Mouse (Mus musculus): ENCODE results near the gene Tldc2.
A peak's percentile ranks its signal among the peaks of the same experiment; 100 is the strongest.

The Tldc2 gene

DNA sequence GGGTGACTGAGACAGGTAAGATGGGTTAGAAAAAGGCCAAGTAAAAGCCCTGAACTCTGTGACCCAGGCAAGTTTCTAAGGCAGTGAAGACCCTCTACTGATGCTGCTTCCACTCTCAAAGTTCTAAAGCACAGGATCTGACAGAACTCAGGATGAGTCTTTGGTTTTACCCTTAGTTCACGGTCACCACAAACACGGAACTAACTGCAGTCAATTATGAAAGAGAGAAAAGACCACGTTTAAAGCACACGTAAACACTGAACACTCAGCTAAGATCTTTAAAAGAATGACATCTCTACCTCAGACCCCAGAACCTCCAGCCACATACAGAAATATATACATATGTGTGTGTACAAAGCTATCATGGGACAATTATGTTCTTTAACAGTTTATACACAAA is 42.2 kb downstream of the Tldc2 start:
- no peak for DNase-seq

DNA sequence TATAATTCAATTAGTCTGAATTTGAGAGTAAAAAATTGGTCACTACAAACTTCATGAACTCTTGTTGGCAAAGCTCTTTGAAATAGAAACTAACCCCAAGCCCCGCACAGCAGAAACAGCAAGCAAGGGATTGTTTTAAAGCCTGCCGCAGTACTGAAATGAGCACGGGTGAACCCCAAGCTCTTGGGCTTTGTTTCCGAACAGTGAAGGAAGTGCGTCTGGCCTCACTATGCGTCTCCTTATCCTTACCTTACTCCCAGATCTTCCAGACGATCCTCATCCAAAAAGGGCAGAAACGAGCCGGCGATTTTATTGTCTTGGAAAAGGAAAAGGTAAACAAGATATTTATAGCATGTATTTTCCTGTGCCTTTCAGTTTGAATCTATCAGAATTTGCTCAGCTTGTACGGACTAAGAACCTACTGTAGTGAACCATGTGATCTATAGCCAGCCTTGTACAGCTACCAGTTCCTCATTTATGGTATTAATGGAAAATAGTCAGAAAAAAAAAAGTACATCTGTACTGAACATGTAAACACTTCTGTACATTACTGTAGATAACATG is 42.8 kb downstream of the Tldc2 start:
- DNase-seq: no peak

DNA sequence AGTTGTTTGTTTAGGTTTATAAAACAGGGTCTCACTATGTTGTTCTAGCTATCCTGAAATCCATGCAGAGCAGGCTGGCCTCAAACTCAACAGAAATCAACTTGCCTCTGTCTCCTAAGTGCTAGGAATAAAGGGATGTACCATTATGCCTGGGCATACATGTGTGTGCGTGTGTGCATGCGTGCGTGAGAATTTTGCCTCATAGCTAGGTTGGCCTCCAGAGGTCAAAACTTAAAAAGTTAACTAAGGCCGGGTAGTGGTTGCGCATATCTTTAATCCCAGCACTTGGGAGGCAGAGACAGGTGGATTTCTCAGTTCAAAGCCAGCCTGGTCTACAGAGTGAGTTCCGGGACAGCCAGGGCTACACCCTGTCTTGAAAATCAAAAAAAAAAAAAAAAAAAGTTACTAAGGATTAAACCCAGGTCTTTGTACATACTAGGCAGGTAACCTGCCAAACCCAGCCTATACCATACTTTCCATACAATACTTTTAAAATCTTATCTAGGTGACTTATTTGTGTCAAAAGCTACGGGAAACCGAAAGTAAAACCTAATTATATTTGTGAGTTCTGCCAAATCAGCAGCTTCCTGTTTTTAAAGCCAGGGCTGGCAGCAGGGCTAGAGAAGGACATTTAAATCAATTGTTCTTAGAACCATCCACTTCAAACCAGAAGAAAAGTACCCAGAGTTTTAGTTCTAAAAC is 44.1 kb downstream of the Tldc2 start:
- peak; percentile 56 for DNase-seq

DNA sequence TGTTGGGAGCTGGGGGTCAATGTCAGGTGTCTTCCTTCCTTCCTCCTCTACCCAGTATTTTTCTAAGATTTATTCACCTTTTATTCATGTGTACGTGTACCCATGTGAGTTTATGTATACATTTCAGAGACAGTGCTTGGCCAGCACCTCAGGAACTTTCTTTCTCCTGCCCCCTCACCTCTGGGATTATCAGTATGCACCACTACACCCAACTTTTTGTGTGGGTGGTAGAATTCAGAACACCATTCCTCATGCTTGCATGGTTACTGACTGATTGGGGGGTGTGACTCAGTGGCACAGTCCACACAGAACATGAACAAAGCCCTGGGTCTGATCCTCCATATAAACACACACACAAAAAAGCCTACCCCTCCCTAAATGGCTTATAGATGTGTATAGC is 45.2 kb downstream of the Tldc2 start:
- DNase-seq: no peak

DNA sequence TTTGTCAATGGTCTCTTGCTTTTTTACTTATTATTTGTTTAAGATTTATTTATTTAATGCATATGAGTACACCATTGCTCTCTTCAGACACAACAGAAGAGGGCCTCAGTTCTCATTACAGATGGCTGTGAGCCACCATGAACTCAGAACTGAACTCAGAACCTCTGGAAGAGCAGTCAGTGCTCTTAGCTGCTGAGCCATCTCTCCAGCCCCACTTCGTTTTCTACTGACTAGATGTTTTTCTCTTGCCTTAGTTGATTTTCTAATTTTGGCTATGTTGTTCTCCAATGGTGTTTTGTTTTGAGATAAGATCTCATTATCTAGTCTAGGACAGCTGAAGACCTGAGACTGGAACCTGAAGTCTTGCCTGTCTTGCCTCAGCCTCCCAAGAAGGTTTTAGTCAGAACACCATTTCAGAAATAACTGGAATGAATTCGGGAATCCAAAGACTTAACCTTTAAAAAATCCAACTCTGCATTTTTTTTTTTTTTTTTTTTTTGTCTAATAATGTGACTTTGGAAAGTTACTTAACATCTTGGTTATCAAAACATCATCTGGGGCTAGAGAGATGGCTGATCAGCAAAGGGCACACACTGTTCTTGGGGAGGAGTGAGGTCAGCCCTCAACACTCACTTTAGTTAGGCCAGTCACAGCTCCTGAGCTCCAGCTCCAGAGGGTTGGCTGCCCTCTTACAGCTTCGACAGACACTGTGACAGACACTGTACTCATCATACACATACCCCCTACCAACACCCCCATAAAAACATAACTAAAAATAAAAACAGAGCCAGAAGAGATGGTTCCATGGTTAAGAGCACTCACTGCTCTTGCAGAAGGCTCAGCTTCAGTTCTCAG is 46.1 kb downstream of the Tldc2 start:
- DNase-seq: no peak

DNA sequence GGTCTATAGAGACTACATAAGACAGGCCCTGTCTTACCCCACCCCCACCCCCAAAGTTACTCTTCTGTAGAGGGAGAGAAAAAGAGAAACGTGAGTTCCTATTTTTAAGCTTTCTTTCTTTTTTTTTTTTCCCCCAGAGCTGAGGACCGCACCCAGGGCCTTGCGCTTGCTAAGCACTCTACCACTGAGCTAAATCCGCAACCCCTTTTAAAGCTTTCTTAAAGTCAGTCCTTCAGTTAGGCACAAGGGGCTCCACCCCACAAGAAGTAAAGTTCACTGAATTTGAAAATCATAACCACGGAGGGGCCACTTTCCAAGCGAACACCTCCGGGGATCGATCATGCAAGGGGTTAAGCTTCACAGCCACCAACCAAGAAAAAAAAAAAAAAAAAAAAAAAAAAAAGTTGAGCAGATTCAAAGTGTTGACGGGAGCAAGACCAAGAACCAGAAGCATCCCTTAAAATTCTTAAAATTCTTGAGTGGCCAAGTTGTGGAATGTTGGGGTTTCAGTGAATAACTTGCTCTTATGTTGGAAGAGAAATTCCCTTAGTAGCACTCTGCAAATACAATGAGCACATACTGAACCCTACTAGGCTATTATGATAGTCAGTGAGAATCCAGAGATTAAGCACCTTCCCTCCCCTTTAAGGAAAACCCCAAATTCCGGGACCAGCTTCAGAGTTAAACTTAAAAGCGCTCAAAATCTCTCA is 47.1 kb downstream of the Tldc2 start:
- no peak for DNase-seq

DNA sequence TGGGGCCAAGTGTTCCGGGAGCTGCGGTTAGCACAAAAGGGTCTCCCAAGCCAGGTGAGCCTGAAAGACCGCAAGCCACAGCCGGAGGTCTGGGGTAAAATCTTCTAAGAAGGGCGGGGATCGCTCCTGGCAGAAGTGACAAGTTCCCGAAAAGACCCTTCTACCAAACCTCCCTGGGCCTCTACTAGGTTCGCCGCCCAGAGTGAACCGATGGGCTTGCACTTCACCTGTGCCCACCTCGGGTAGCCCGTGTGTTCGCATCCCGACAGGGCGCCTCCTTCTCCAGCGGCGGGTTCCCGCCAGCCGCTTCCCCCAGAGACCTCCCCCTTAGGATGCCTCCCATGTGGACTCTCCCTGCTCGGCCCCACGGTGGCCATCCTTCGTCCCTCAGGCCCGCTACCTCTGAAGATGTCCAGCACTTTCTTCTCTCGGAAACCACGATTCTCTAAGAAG is 47.6 kb downstream of the Tldc2 start:
- peak; percentile 51 for DNase-seq

DNA sequence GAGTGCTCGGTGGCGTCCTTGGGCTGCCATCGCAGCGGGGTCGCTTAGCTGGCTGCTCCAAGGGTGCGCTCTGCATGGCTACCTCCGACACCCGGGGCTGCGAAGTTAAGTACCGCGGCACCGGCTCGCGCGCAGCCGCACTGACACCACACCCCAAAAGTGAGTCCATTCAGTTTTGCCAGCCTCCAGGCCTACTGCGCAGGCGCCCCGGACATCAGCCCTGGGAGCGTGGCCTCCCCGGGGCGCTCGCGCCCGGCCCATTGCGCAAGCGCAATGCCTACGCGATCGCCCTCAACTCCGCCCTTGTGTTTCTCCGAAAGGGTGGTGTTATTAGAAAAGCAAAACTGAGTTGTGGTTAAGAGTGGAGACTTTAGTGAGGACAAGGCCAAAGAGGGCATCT is 48.2 kb downstream of the Tldc2 start, which contains the start of gene Samhd1:
TSS of gene Samhd1 (minus strand) at position 252 of the 400 bp plus-strand sequence.
- DNase-seq: peak; percentile 97

DNA sequence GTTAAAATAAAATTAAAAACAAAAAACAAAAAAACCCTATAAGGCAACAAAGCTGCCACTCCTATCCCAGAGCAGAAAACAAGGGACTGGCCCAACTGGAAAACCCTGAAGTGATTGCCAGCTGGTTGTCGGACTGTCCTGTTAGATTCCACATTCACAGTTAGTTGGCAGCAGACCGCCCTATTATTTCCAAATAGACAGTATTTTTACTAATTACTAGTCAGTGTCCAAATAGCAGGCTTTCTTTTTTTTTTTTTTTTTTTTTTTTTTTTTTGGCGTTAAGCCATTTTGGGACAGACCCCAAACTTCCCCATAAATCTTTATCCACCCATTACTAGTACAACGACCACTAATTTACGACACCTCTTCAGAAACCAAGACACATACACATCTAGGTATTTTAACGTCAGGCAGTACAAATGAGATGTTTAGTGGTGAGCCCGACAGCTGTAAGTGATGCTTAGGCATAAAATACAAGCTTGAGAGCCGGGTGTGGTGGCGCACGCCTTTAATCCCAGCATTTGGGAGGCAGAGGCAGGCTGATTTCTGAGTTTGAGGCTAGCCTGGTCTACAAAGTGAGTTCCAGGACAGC is 48.8 kb downstream of the Tldc2 start:
- peak; percentile 62 for DNase-seq

DNA sequence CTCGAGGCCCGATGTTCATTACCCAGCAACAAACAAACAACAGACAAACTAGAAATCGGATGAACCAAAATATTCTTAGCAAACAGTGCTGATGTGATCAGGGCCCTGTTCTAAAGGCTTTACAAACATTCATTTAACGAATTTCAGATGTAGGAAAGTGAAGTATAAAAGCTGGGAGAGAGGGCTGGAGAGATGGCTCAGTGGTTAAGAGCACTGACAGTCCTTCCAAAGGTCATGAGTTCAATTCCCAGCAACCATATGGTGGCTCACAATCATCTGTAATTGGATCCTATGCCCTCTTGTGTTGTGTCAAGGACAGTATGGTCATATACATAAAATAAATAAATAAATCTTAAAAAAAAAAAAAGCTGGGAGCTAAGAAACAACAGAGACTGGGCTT is 49.3 kb downstream of the Tldc2 start:
- DNase-seq: no peak

DNA sequence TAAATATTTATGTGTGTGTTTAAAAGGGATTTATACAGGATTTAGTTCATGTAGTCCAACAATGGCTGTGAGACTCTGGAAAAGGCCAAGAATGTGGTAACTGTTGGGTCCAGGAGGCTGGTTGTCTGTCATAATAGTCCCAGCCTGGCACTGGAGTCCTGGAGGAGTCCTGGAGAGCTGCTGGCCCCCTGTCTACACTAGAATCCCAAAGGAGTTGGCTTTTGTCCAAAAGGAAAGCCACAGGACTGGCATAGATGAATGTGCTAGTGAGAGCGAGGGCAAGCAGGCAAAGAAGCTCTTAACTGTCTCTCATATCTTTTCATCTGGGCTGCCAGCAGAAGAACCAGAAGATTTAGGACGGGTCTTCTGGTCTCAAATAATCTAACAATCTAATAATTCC is 49.8 kb downstream of the Tldc2 start:
- peak; percentile 40 for DNase-seq

DNA sequence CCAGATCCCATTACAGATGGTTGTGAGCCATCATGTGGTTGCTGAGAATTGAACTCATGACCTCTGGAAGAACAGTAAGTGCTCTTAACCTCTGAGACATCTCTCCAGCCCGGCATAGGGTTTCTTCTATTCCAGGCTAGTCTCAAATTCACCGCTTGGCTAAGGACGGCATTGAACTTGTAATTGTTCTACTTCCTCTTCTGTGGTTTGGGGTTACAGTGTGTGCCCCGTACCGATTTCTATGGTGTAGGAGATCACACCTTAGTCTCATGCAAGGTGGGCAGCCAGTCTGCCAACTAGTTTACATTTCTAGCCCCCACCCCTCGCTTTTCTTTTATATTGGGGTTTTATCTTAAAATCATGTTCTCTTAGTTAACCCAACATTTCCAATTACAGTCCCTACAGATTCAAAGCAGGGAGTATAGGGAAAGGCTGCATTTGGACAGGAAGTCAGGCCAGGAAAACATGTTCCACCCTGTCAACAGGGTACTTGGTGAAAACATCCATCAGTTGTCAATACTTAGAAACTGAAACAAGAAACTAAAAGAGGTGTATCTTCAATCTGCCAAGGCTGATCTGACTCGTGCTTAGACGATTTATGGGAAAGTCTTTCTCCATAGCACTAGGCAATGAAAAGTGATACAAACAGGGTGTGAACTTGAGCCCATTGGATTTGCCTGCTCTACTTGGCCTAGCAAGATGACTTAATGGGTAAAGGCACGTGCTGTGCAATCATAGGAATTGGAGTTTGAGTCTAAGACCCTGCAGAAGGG is 51.3 kb downstream of the Tldc2 start:
- DNase-seq: no peak

DNA sequence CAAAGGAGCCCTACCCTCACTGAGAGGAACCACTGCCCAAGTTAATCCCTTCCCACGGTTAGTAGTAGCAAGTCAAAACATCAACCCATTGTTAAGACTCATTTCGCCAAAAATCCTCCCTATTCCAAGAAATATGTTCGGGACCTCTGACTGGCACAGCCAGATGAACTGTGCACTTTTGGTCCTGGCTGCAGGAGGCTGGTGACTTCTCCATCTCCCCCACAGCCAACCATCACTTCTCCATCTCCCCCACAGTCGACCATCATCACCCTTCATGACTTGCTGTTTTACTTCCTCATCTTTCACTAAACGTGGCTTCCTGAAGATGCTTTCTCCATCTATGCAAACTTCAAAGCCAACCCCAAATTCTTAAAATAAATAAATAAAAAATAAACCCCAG is 52.0 kb downstream of the Tldc2 start:
- no peak for DNase-seq

DNA sequence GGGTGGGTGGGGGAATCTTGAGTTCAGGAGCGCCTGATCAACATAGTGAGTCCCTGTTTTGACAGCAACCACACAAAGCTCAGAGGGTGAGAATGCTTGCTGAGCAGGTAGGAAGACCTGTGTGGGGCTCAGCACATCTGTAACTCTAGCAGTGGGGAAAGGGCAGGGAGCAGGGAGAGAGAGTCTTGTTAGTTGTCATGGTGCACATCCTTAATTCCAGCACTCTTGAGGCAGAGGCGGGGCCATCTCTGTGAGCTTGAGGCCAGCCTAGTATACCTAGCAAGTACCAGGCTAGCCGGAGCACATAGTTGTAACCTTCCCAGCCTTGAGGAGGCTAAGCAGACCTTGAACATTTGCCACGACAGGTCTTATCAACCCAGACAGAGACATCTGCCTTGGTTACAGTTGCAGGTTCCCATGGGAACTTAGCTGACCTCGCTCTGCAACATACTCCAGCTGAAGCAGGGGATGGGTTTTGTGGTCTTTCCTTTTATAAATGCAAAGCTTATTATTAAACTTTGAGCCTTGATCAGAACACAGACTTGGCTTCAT is 52.5 kb downstream of the Tldc2 start:
- DNase-seq: no peak

DNA sequence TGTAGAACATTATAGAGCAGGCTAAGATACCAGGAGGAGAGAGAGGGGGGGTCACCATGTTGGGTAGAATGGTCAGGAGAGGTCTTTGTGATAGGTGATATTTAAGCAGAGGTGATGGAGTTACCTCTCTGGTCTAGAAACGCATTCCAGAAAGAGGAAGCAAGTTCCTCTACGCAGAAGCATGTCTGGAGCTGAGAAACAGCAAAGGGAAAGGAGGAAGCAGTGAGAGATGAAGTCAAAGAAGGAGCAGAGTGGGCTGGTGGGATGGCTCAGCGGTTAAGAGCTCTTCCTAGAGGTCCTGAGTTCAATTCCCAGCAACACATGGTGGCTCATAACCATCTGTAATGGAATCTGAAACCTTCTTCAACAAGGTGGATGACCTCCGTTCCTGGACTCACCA is 55.1 kb downstream of the Tldc2 start:
- no peak for DNase-seq

DNA sequence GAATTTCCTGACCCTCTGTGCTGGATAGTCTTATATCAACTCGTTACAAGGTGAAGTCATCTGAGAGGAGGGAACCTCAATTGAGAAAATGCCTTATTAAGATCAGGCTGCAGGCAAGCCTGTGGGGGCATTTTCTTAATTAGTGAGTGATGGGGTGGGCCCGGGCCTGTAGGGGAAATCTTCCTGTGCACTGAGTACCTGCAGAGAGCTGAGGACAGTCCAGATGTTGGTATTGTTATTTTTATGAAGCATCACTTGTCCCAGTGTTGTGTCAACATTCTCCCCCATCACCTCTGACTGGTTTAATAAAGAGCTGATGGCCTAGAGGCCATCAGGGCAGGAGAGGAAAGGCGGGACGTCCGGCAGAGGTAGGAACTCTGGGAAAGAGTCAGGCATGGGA is 57.3 kb downstream of the Tldc2 start:
- DNase-seq: no peak

DNA sequence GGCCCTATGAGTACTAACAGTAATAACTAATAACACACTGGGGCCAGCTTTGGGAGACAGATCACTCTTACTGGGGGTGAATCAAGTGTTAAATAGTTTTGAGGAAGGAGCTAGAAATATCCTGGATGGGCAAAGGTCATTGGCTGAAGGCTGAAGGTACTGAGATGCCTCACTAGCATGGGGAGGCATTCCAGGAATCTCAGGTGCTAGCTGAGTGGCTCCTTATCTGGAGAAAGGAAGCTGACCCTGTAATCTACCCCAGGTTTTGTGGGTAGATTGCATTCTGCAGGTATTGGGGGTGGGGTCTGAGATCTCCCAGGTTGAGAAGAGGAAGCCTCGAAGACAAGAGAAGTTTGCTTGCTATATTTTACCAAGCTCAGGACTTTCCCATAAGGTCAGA is 58.3 kb downstream of the Tldc2 start:
- no peak for DNase-seq

Data from lung, postnatal 10 days (tissue).